Mouse (Mus musculus) embryo, embryonic 10.5 days (tissue): ENCODE results near the gene Chad.

ENCODE experiments used
- DNase-seq: peaks from one replicate; pipeline ENCODE4 v3.0.0-alpha.2; 2015; ENCODE audit warnings: low spot score

The Chad gene

DNA sequence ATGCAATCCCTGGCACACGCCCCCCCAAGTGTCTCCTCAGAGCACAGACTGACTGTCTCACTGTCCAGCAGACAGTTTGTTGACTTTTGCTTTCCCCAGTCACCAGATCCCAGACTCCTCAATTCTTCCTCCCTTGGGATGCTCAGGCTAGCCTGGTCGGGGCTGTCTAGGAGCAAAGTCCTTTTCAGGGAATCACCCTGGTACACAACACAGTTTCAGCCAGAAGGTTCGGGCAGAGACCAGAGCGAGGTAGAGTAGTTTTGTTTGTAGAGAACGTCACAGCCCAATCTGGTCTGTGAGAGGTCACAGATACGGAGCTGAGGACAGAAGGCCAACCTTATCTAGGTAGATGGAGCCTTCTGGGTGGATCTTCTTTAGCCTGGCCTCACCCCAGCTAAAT lies 1.7 kb downstream of the Chad start:
- DNase-seq = no peak

DNA sequence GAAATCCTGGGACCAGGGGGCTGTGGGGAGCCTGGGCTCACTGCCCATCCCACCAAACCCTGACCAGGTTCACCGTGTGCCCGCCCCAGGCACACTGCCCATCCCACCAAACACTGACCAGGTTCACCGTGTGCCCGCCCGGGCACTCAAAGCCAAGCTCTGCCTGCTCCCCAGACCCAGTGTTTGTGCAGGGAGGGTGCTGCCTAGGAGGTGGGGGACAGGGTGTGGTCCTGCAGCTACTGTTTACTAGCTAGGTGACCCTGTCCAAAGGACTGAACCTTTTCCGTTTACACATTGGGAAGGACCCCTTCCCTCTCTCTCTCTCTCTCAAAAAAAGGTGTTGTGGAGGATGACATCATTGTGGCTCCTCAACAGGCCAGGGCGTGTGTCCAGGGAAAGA lies 2.5 kb downstream of the Chad start:
- DNase-seq = no peak

DNA sequence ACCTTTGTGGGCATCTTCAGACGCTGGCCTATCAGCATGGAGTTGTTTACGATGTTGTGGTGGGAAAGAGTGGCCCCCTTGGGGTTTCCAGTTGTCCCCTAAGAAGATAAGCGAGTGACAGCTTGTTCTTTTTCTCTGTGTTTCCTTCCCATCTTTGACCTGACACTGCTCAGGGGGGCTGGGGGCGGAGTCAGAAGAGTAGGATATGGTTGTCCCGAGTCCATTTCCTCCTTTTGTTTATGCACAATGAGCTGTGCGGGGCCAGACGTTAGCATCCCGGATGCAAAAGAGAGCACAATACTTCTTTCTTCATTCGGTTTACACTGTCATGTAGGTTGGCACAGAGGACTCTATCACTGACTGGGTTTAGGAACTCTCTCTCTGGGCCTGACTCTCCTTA lies 5.8 kb downstream of the Chad start:
- no peak for DNase-seq

DNA sequence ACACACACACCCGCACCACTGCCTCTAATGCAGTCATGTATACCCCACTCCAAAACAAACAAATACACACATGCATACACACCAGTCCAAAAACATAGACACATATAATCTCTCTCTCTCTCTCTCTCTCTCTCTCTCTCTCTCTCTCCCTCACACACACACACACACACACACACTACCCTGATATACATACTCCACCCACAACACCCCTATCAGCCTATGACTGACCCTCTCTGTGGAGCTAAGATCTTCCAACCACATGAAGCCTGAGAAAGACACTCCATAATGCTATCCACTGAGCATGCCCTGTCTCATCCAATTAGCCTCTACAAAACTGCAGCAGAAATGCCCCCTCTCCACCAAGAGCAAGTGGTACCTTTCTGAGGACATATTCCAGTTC lies 7.0 kb downstream of the Chad start:
- no peak for DNase-seq

DNA sequence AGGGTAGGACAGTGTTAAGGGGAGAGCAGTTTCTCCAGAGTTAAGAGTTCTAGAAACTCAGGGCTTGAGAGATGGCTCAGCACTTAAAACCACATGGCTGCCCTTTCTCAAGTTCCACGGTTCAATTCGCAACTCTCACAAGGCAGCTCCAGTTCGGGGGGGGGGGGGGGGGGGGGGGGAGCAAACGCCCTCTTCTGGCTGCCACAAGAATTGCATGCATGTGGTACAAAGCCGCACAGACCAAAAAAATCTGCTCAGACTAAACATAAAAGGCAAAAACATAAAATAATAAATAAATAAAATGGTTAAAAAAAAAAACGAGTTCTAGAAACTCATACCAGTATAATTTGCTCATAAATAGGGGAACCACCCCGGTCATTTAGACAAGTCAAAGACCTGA lies 9.7 kb downstream of the Chad start:
- no peak for DNase-seq

DNA sequence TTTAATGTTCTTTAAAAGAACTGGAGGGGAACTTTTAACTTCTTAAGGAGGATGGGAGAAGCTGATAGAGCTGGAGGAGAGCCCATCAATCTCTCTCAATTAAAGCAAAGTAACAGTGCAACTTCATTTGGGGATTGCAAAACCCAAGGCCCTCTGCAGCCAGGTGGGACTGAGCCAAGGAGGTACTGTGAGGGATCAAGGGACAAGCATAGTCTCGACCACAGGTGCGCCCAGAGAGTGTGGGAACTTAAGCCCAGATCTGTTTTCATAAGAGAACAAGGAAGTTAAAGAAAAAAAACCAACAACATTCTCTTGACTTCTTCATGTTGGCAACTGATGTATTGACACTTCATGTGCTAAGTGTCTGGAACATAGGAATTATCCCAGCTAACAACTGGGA lies 10.2 kb downstream of the Chad start:
- no peak for DNase-seq

DNA sequence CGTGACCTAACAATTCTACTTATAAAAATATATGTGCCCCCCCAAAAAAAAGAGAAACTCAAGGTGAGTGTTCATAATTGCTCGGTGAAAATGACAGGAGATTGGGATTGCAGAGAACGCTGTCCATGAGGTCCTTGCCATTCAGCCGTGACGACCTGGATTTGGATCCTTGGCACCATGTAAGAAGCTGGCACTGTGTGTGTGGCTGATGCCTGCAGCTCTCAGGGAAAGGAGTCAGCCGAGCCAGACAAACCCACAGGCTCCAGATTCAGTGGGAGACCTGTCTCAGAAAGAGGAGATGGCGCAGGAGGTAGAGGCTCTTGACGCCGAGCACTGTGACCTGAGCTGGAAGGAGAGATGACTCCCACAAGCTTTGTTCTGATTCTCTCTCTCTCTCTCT lies 11.5 kb downstream of the Chad start:
- DNase-seq = no peak

DNA sequence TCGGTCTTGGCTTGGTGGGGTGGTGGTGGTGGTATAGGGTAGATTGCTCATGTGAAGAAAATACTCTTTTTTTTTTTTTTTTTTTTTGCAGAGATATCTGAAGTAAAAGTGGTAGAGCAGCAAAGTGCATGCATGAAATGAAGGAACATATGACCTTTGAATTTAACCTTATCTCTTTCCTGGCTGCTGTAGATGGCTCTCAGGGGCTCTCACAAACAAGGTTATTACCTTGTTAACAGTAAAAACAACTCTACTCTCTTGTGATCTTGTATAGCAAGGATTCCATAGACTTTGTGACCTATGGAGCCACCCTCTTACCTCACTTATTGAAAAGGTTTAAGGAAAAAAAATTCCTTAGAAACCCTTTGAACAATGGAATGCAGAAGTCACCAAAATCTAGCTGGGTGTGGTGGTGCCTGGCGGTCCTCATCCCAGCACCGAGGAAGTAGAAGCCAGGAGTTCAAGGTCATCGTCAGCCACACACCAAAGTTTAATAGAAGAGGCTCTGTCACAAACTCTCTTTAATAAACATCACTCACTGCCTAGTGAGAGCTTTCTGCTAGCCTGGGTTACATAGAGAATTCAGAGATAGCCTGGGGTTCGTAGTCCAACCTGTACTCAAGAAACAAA lies 15.4 kb downstream of the Chad start:
- DNase-seq = no peak

DNA sequence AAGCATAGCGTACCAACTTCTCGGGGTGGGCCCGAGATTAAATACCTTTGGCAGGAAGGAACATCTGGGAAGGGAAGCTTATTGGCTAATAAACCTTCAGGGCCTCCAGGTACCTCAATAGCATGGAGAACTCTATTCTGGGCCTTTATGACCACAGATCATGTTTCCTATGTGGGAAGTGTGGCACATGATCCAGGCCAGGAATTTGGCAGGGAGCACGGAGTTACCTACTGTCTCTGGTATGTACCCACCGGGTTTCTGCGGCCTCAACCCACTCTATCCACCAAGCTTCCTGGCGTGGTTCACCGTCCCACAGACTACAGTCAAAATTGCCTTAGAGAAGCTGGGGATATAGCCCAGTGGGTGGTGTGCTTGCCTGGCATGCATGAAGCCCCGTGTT lies 20.2 kb downstream of the Chad start:
- no peak for DNase-seq

DNA sequence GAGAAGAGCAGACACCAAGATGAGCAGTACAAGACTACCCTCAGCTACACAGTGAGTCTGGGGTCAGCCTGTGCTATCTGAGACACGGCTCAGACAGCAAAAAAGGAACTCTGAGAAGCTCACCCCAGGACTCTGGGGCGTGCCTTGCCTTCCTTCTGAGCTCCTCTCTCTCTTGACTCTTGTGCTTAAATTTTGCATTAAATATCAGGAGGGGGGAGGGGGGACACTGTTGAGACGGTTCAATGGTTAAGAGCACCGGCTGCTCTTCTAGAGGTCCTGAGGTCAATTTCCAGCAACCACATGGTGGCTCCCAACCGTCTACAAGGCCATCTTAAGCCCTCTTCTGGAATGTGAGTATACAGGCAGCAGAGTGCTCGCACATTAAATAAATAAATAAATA lies 22.7 kb downstream of the Chad start:
- no peak for DNase-seq

DNA sequence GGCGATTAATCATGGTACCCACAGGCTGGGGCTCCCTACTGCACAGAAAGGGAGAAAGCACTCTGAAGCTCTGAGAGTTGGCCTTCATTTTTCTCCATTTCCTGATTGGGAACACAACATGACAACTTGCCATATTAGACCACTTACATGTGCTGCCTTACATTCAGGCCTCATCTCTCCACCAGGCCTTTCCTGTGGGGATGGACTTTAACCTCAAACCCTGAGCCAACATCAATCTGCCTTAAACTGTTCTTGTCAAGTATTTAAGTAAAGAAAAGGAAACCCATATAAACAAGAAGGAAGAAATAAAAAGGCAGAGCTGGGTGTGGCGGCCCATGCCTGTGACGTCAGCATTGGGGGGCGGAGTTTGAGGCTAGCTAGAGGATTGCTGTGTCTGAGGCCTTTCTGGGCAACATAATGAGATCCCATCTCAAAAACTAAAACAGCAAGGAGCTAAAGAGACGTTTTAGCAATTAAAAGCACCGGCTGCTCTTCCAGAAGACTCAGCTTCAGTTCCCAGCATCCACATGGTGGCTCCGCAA lies 31.5 kb downstream of the Chad start:
- no peak for DNase-seq

DNA sequence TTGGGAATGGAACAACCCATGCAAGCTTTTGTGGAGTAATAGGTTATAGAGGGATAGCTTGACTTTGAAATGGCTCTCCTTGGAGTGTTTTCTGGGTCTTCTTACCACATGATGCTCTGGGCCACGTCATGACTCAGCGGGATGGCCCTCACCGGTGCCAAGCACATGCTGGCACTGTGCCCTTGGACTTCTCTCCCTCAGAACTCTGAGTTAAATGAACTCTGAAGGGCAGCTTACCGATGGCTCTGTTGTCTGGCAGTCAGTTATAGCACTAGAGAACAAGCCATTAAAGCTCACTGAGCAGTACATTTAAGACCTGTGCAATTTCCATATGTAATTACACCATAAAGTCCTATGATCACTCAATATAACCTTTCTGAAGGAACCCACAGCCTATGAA lies 32.5 kb downstream of the Chad start:
- no peak for DNase-seq

DNA sequence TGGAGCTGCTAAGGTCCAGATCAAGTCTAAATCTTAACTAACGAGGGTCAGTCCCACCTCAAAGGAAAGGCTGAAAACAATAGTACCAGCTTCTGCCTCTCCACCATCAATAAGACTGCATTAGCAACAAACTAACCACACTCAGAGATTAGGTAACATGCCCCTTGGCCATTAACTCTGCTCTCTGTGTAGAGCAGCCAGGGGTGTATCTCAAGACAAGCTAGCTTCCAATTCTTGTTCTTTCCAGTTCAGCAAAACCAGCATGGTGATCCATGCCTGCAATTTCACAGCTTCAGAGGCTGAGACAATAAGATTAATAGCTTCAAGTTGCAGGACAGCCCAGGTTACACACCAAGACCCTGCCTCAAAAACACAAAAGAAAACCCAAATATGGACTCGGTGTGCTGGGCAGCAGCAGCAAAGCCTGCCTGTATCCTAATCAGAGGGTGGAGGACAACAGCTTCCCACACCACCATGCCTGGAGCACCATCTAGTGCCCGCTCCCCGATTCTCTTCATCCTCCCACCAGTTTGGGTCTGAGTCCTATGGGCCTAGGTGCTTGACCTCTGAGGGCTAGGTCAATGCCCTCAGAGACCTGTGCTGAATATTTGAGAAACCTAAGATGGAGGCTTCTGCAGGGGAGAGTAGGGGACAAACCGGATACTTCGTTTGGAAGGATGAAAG lies 33.7 kb downstream of the Chad start:
- DNase-seq = no peak

DNA sequence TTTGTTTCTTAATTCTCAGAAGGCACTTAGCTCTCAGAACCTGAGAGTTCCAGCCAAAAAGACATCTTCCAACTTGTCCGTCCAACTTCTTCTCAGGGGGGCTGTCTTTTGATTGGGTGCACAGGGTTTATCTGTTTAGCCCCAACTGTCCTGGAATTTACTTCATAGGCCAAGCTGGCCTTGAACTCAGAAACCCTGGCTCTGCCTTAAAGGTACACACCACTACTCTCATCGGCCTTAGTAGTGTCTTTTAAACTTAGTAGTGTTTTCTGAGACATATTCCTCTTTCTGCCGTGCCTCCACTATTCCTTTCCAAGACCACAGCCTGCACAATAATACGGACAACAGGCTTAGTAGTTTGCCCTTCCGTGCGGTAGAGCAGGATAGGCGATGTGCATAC lies 35.6 kb downstream of the Chad start:
- no peak for DNase-seq

DNA sequence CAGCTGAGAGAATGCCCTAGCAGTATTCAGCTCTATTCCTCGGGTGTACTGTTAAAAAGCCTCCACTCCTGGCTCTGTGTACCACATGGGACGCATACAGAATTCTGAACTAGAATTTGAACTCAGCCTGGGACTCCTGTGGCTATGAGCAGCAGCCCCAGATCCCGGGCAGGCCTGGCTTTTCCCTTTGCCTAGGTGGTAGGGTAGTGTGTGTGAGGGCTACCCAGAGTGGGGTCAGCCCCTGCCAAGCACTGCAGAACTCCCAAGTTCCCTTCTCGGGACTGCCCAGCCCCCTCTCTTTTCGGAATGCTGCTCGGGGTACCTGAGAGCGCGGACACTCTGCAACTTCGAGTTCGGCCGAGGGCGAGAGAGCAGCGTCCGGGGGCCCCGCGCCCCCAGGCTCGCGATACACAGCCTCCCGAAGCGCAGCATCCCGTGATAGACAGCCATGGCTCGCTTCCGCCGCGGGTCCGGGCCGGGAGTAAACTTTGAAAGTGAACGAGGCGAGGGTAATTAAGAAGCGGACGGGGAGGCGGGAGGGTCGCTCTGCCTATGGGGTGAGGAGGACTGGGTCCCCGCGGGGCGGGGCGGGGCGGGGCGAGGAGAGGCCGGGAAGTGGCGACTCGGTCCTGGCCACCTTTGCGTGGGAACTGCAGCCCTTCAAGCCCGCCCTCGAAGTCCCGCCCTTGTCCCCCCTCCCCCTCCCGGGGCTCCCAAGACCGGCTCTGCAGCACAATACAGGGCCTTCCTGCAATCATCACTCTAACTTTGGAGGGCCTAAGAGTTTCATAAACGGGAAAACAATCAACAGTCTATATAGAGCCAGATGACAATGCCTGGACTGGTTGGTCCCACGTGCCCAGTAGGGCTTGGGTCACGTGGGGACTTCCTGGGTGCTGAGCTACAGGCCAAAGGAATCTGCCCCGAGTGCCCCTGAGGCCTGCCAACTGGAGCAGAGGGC lies 36.8 kb downstream of the Chad start, which contains the start of gene Acsf2:
Gene Acsf2 (minus strand): TSS at position 551 of the 961 bp plus-strand sequence.
- peak; percentile 88 for DNase-seq

DNA sequence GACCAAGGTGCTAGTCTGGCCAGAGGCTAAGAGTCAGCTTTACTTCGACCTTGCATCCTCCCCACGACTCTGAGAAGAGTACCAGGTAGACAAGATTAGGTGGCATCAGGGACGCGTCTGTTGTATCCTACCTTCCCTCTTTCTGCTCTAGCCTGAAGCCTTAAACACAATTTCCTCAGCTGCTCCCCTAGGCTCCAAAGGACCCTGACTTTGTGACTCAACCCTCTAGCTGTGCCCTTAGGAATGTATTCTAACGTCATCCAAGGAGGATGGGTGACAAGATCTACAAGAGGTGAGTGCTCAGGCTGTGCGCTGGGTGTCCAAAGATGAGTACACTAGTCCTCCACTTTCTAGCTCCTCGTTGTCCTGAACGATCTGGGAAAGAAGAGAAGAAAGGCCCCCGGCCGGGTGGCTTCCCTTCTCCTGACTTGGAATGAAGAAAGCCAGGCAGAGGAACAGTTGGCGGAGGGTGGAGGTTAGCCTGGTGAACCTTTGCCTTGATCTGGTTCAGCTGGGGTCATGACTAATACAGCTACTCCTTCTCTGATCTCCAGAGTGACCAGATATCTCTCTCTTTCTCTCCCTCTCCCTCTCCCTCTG lies 37.6 kb downstream of the Chad start:
- no peak for DNase-seq

DNA sequence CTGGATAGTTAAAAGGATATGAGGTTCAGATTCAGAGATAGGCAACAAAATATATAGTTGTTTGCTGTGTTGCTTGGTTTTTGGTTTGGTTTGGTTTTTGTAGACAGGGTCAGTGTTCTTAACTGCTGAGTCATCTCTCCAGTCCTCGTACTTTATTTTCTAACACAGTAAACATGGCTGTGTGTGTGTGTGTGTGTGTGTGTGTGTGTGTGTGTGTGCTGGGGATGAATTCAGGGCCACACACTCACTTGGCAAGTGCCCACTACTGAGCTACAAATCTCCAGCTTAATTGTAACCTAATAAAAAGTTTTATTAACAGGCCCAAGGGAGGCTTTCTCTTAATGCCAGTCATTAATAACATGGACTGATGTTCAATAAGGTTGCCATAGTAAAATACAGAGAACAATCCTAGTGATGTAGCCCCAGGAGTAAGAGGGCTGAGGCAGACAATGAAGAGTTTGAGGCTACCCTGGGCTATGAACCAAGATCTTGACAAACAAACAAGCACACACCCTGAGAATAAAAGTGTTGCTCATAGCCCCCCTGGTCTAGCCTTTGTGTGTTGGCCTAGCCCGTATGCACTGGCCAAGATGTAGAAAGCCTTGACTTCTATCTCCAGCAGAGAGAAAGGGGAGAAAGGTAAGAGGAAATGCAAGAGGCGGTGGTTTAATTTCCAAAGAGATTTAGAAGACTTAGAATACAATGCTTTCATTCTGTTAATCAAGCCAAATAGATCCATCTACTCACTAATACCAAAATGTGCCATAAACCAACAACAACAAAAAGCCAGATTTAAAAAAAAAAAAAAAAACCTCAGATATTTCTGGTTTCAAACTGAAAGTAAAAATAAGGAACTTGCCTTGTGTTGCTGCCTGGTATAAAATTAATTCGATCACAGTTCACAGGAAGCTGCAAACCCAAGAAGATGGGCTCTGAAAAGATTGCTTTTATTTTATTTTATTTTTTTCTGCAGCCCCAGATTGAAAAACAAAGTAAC lies 46.2 kb downstream of the Chad start:
- no peak for DNase-seq

DNA sequence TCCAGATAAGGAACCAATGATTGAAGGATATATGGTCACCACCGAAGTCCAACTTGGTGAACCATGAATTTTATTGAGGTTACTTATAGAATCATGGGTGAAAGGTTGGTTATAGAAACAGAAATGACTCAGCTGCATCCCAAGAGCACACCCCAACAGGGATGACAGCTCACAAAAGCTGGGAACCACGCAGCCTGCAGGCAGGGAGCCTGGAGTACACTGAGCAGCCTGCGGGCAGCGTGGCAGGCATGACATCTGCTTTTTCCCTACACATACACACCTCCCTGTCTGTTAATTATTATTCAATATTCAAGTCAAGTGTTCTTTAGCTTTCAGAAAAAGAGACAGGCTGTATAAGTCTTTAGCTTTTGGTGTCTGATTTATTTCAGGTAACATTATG lies 49.8 kb downstream of the Chad start:
- DNase-seq = no peak

DNA sequence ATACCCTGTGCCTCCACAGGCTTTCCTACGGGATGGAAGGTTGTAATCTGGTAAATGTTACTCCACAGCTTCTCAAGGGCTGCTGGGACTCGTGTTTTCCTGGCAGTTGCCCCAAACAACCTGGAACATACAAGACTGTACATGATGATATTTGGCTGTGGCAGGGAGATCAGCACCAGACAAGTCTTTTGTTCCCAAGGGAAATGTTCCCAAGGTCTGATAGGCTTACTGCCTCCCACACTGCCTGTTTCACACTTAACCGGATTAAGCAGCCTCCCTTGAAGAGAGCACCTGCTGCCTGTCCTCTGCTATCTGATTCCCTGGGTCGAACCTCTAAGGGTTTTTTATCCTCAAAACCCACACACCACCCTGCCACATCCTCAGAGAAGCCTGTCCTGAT lies 50.6 kb downstream of the Chad start:
- no peak for DNase-seq

DNA sequence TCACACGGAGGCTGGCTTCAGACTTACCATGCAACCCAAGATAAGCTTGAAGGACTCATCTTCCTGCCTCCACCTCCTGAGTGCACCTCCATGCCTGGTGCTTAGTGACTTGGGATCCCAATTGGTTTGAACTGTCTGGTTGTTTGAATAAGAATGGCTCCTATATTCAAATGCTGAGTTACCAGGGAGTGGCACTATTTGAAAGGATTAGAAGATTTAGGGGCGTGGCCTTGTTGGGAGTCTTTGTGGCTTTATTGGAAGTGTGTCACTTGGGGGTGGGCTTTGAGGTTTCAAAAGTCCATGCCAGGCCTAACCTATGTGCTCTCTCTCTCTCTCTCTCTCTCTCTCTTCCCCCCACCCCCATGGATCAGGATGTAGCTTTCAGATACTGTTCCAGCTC lies 52.8 kb downstream of the Chad start:
- DNase-seq = no peak
